Mouse (Mus musculus) liver, postnatal 0 days (tissue): ENCODE measurements around the gene Myo1e. TPM values are rescaled to one million over a fixed set of nuclear protein-coding genes. Genes with fewer than 3 reads are reported as not detected.

Source experiments
- ATAC-seq: fragments of 200-750 bp; cut with Nextera tagmentation; 2 replicates; pipeline ENCODE4 v1.8.0; 2017; ENCODE audit warnings: mild to moderate bottlenecking, moderate library complexity
- DNase-seq: peaks from one replicate; pipeline ENCODE4 v3.0.0-alpha.2; 2016
- H3K27ac ChIP-seq: fragments of 300-500 bp; sonication (generic); 2 replicates; pipeline ENCODE4 v1.5.1; 2014; ENCODE audit warnings: antibody characterized with exemption, moderate library complexity, mild to moderate bottlenecking, low read depth
- H3K27me3 ChIP-seq: fragments of 300-500 bp; sonication (generic); 2 replicates; pipeline ENCODE4 v1.6.1; 2014; ENCODE audit warnings: low read length, control low read depth, mixed read lengths; ENCODE audit not compliant: insufficient read depth
- H3K36me3 ChIP-seq: fragments of 300-500 bp; sonication (generic); replicated peaks from 2 replicates; pipeline ENCODE4 v1.6.1; 2014; ENCODE audit warnings: mild to moderate bottlenecking, control low read depth, low read length, moderate library complexity, mixed read lengths; ENCODE audit not compliant: insufficient read depth
- H3K4me1 ChIP-seq: fragments of 300-500 bp; sonication (generic); 2 replicates; pipeline ENCODE4 v1.6.1; 2014; ENCODE audit warnings: antibody characterized with exemption, mild to moderate bottlenecking, control low read depth; ENCODE audit not compliant: insufficient read depth
- H3K4me2 ChIP-seq: fragments of 300-500 bp; sonication (generic); 2 replicates; pipeline ENCODE4 v1.6.1; 2014; ENCODE audit warnings: low read depth, mild to moderate bottlenecking, low read length, moderate library complexity, mixed read lengths
- H3K4me3 ChIP-seq: fragments of 300-500 bp; sonication (generic); 2 replicates; pipeline ENCODE4 v1.5.1; 2014; ENCODE audit warnings: low read depth, low read length
- H3K9ac ChIP-seq: fragments of 300-500 bp; sonication (generic); replicated peaks from 2 replicates; pipeline ENCODE4 v1.6.1; 2014; ENCODE audit warnings: mild to moderate bottlenecking, moderate library complexity
- H3K9me3 ChIP-seq: fragments of 300-500 bp; sonication (generic); 2 replicates; pipeline ENCODE4 v1.6.1; 2016; ENCODE audit warnings: mild to moderate bottlenecking, control low read depth, low read length, mixed read lengths
- CTCF ChIP-seq: sonication (generic); IDR thresholded peaks from 2 replicates; pipeline ENCODE4 v1.5.1; 2016; ENCODE audit warnings: antibody characterized with exemption, low read depth
- EP300 ChIP-seq: IDR thresholded peaks from 2 replicates; pipeline ENCODE4 v1.6.1; 2016; ENCODE audit warnings: antibody characterized with exemption, low read depth, mild to moderate bottlenecking
- WGBS: fragments of 180-500 bp; shearing (Covaris S2); extraction: QIAGEN DNeasy Blood & Tissue Kit; methylation state at CpG from one replicate; pipeline ENCODE4 v1.1.7; 2014; ENCODE audit not compliant: insufficient replicate concordance; 5-methylcytosine and 5-hydroxymethylcytosine counted together
- polyA plus RNA-seq: library from polyadenylated mRNA; unstranded; fragments of >200 nt; fragmentation: Nextera tagmentation; extraction: Ambion mirVana; gene quantifications from 2 replicates; pipeline ENCODE4 v1.2.1, GENCODE M21; 2015

Gene Myo1e
- polyA plus RNA-seq, 1 experiment from 2014 or later = 7.4 TPM

DNA sequence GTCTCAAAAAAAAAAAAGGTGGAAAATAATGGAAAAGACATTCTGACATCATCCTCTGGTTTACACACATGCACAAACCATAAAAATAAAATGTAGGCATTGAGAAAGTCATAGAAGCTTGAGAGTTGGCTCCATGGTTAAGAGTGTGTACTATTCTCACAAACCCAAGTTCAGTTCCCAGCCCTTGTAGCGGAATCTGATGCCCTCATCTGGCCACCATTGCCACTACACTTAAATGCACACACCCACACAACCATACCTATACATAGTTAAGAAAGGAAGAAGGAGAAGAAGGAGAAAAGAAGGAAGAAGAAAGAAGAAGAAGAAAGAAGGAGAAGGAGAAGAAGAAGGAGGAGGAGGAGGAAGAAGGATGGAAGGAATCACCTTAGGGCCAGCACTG, 106.9 kb downstream of the Myo1e start:
- WGBS = 81% methylated on average over 1 of the region's 1 CpGs
- DNase-seq = no peak

DNA sequence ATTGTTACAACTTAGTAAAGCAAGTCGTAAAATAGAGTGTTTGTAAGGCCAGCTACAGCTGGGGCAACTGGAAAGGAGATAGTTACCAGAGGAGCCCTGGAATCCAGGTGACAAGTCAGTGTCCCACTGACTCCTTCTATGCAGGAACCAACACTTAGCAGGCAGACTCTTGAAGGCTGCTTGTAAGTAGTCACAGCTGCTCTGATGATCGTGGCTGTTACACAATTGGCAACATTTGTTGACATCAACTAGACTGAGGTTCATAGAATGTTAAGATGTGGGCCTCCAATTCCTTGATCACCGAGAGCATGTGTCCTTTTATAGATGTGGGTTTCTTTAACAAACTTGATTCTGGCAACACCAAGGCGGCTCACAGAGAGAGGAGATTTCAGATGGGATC, 108.0 kb downstream of the Myo1e start:
- H3K9ac ChIP-seq = no peak overlapping the region
- no peaks in the 10 kb centered on the region for H3K27me3 ChIP-seq
- no peak overlapping the region for H3K4me3 ChIP-seq
- H3K27ac ChIP-seq = no peak overlapping the region
- no peak for DNase-seq
- H3K4me2 ChIP-seq = no peak overlapping the region
- no peaks in the 10 kb centered on the region for H3K4me1 ChIP-seq
- no peaks in the 10 kb centered on the region for H3K9me3 ChIP-seq
- no peak for ATAC-seq
- 69% methylated on average over 4 of the region's 4 CpGs for WGBS
- H3K36me3 ChIP-seq = no peaks in the 10 kb centered on the region; the same call in 1 of the 2 replicates
- no peak for TF ChIP-seq CTCF
- TF ChIP-seq EP300 = no peak

More for the DNA sequence above, 106.9 kb downstream of the Myo1e start:
- Histone ChIP-seq H3K9ac (no peak overlapping the region), H3K27ac (no peak overlapping the region), H3K4me1 (no peaks in the 10 kb centered on the region), H3K4me2 (no peak overlapping the region), H3K4me3 (no peak overlapping the region), H3K9me3 (no peaks in the 10 kb centered on the region), H3K27me3 (no peaks in the 10 kb centered on the region), H3K36me3 (no peaks in the 10 kb centered on the region)
- ATAC-seq = no peak
- no peak for TF ChIP-seq EP300
- TF ChIP-seq CTCF = 0 out of 2 replicates have a peak, but pooled peaks have one; percentile 27

DNA sequence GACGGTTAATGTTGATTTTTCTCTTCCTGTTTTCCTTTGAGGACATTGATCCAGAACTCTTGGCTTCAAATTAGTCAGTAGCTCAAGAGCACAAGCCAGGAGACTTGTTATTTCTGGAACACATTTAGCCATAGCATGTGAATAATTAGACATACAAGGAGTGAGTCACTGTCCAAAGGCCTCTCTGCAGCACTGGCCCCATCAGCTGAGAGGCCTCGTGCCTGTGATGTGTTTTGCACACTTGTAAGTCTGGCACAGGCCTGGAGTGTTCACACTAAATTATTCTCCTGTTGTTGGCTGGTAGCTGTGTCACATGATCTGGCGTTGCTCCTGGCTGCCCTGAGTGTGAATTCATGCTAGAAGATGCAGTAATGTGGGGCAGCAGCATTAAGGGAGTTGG, 111.5 kb downstream of the Myo1e start:
- Histone ChIP-seq H3K9me3 (no peaks in the 10 kb centered on the region), H3K4me2 (no peak overlapping the region), H3K4me3 (no peak overlapping the region), H3K4me1 (no peaks in the 10 kb centered on the region), H3K36me3 (no peaks in the 10 kb centered on the region; the same call in 1 of the 2 replicates), H3K27me3 (no peaks in the 10 kb centered on the region), H3K9ac (no peak overlapping the region), H3K27ac (no peak overlapping the region)
- DNase-seq = no peak
- 49% methylated on average over 3 of the region's 3 CpGs for WGBS
- TF ChIP-seq CTCF (no peak), EP300 (no peak)
- ATAC-seq = peak; percentile 44; the same call in 1 of the 2 replicates

DNA sequence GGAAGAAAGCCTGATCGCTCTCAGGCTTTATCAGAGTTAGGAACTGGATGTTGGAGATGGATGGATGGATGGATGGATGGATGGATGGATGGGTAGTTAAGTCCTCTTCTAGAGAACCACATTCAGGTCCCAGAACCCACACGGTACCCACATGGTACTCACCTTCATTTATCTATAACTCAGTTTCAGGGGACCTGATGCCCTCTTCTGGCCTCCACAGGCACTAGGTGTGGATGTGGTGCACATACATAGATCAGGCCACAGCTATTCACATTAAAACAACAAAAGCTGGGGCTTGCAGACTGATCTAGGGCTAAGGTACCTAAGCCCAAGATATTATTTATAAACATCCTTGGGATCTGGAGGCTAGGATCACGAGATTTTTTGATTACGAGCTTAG, 117.2 kb downstream of the Myo1e start:
- Histone ChIP-seq H3K9me3 (no peaks in the 10 kb centered on the region), H3K36me3 (peaks cover 2% of the 10 kb centered on the region), H3K4me2 (no peak overlapping the region), H3K27me3 (no peaks in the 10 kb centered on the region), H3K27ac (no peak overlapping the region), H3K9ac (no peak overlapping the region), H3K4me1 (no peaks in the 10 kb centered on the region), H3K4me3 (no peak overlapping the region)
- no peak for ATAC-seq
- DNase-seq = no peak
- TF ChIP-seq CTCF (peak; percentile 30), EP300 (no peak)
- WGBS = 69% methylated on average over 4 of the region's 4 CpGs

DNA sequence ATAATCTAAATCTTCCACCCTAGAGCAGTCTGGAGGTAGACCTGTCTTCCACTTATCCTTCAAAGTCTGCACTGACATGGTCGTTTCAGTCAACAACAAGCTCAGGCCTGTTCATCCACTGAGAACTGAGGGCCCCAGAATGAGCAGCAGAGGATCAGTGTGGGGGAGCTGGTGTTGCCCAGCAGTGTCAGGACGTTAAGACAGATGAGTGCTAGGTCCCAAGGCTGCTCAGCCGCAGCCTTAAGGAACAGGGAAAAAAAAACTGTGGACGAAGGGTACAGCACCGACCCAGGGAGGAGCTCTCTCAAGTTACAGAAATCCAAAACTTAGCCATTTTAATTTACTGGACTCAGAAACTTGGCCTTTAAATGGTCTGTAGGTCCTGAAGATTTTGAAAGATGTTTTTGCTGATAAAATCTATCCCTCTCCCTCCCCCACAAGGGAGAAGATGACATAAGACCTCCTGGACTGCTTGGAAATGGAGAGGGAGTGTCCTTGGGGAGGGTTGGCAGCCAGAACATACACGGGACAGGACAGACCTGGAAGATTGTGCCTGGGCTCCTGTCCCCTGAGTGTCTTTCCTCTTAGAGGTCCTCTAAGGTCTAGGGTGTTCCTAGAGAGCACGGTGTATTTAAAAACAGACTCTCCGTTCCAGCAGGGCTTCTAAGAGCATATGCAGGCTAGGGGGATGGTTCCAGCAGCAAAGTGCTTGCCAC, 118.9 kb downstream of the Myo1e start:
- DNase-seq (no peak), ATAC-seq (no peak)
- Histone ChIP-seq H3K36me3 (peaks cover 2% of the 10 kb centered on the region; the same call in 1 of the 2 replicates), H3K27me3 (no peaks in the 10 kb centered on the region), H3K4me1 (no peaks in the 10 kb centered on the region), H3K4me3 (no peak overlapping the region), H3K9me3 (no peaks in the 10 kb centered on the region), H3K27ac (no peak overlapping the region), H3K4me2 (no peak overlapping the region), H3K9ac (no peak overlapping the region)
- WGBS = 66% methylated on average over 8 of the region's 8 CpGs
- TF ChIP-seq CTCF = no peak
- no peak for TF ChIP-seq EP300

DNA sequence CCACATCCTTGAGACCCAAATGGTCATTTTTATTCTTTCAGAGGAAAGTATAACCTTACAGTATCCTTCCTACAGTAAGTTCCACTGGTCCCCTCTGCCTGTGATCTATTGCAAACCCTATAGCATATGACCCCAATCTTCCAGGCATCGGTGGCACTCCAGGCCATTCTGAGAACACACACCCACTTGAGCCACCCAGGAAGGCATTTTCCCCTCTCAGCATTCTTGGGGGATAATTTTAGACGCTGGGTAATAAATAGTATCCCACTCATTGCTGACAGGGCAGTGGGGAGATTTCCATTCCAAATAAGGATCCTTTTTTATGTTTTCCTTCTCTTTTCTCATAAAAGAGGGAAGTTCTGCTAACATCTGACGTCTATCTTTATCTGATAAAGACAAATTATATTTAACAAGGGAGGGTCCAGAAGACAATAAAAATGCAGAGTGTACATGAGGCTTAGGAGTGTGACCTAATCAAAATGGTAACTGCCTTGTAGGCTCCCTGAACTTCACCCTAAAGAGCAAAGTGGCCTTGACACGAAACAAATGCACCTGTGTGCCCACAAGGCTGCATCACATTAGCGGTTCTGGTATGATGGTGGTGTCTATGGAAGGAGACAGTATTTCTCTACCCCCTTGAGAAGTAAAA, 121.2 kb downstream of the Myo1e start:
- no peak overlapping the region for H3K27ac ChIP-seq
- ATAC-seq = no peak
- no peak for DNase-seq
- 68% methylated on average over 5 of the region's 5 CpGs for WGBS
- H3K4me3 ChIP-seq = no peak overlapping the region
- TF ChIP-seq EP300 (no peak), CTCF (no peak)
- peaks cover 2% of the 10 kb centered on the region; the same call in 1 of the 2 replicates for H3K36me3 ChIP-seq
- H3K4me1 ChIP-seq = no peaks in the 10 kb centered on the region
- H3K9me3 ChIP-seq = no peaks in the 10 kb centered on the region
- no peak overlapping the region for H3K4me2 ChIP-seq
- no peaks in the 10 kb centered on the region for H3K27me3 ChIP-seq
- no peak overlapping the region for H3K9ac ChIP-seq
